Mouse (Mus musculus) CD4-positive, CD25-positive, alpha-beta regulatory T cell, adult 2 months (primary cell): ENCODE results near the gene Thoc2.
"Not testable (repeated sequence)": the region's sequence is repeated elsewhere in the genome, so short reads cannot be mapped to it uniquely, and the experiment has no call there.

Experiments
- DNase-seq: peaks from one replicate; pipeline ENCODE4 v3.0.0-alpha.2; 2012; ENCODE audit warnings: low read depth, low spot score

The Thoc2 gene

DNA sequence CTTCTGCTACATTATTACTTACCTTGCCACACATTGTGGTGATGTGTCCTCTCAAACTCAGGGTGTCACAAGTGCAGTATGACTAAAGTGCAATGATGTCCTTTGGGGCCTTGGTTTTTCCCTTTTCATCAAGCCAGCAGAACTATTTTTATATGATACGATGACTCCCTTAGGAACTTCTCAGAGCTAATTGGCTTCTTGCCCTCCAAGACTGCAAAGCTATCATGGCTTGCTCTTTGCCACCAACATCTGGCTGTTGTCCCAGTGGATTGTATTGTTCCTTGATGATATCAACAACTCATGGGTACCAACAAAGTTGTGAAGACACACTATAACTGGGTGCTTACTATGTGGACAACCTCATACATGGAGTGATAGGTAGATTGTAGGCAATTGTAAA, at the start of gene Thoc2:
Gene Thoc2 (minus strand): TSS at position 101 of the 400 bp plus-strand sequence.
- no peak for DNase-seq

DNA sequence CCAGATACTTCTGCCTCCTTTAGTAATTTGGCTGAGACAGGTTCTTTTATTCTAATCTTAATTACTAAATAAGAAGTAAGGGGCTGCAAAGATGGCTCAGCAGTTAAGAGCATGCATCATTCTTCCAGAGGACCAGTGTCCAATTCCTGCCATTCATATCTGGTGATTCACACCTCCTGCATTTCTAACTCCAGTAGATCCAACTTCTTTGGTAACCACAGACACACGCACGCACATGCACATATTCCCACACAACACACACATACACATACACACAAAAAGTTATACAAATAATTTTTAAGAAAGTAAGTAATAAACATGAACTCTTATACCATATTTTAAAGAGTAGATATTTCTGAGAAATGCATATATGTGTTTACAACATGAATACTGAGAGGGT, 49.6 kb upstream of the Thoc2 start:
- DNase-seq, result no peak

GRCm38 (mm10) chrX:41969341-41969740, 48.9 kb upstream of the Thoc2 start:
- DNase-seq, result no peak

DNA sequence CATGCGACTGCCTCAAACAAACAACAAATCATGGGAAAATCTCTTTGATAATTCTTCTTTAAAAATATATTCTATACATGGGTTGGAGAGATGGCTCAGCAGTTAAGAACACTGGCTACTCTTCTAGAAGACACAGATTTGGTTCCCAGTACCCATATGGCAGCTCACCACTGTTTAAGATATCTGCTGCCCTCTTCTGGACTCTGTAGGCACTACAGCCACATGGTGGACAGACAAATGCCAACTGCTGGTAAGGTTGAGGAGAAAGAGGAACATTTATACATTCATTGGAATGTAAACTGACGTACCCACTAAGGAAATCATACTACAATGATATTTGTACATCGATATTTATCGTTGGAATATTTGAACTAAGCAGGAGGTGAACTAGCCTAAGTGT, 36.7 kb upstream of the Thoc2 start:
- peak; percentile 55 for DNase-seq

- DNase-seq, result no peak
Observed at GRCm38 (mm10) chrX:41941840-41942239, 21.4 kb upstream of the Thoc2 start.

DNA sequence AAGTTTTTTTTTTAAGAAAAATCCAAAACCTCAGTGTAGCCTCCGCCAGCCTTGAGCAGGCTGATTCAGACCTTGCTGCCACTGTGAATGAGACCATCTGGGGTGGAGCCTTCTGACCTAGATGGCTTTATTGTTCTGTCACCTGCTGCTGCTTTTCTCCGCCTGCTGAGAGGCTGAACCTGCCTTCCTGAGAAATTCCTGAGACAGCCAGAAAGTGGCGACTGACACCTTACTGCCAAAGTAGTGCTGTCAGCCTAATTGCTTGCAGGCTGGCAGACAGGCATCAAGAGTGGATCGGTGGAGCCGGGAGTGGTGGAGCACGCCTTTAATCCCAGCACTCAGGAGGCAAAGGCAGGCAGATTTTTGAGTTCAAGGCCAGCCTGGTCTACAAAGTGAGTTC, 11.3 kb upstream of the Thoc2 start:
- not testable (repeated sequence) for DNase-seq

- DNase-seq, result no peak
Observed at GRCm38 (mm10) chrX:41924708-41925107, 4.2 kb upstream of the Thoc2 start.

DNA sequence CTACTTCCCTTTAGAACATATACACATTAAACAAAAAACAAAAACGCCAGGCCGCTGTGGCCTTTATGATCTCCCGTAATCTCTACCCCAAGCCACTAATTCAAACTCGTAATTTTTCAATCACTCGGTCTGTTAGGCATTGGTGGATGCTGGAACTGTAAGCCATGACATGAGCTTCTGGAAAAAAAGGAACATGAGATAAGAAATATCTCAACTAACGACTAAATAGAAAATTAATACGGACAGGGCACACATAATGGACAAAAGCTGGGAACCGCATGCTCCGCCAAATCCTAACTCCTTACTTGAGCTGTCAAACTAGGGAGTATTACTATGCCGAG, 8.4 kb downstream of the Thoc2 start:
- DNase-seq, result no peak

DNA sequence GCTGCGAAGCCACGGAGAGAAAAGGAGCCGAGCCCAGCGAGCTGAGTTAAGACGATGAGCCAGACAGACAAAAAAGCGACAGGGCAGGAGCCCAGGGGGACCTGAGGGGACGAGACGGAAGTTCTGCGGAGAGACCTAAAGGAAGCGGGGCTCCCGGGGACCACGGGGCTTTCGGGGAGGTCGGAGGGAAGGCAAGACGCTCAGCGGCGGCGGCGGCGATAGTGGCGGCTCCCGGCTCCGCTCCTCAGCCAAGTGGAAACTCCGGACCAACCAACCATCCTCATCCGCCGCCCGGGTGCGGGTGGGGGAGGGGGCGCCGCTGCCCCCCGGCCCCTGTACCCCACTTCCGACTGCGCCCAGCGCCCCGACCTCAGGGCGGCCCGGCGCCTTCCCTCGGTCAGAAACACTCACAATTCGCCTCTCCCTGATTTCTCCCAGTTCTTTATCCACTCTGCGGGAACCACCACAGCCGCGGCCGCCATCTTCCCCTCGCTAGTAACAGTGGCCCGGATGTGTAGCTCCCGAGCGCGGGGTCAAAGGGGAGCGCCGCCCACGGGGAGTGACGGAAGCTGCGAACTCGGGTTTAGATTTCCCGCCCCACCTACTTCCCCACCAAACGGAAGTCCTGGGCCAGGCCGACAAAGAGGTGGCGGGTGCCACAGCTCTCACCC, 8.9 kb downstream of the Thoc2 start:
- DNase-seq, result peak; percentile 93

- DNase-seq, result peak; percentile 21
Observed at GRCm38 (mm10) chrX:41910981-41911380, 9.5 kb downstream of the Thoc2 start.

DNA sequence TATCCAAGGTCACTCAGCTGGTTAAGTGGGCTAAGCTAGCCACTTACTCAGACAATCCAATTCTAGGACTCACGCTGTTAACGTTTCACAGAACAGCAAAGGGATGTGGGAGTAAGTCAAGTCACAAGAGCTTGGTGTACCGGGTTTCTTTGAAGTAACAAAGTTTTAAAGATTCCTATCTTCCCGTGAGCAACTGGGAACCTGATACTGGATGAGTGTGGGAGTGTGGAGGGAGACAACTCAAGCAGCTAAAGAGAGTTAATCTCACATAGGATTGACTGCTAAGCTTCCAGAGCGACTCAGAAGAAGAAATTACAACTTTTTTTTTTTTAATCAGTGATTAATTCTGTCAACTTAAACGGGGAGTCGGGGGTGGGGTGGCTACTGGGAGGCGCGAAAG, 10.0 kb downstream of the Thoc2 start:
- DNase-seq, result peak; percentile 6

DNA sequence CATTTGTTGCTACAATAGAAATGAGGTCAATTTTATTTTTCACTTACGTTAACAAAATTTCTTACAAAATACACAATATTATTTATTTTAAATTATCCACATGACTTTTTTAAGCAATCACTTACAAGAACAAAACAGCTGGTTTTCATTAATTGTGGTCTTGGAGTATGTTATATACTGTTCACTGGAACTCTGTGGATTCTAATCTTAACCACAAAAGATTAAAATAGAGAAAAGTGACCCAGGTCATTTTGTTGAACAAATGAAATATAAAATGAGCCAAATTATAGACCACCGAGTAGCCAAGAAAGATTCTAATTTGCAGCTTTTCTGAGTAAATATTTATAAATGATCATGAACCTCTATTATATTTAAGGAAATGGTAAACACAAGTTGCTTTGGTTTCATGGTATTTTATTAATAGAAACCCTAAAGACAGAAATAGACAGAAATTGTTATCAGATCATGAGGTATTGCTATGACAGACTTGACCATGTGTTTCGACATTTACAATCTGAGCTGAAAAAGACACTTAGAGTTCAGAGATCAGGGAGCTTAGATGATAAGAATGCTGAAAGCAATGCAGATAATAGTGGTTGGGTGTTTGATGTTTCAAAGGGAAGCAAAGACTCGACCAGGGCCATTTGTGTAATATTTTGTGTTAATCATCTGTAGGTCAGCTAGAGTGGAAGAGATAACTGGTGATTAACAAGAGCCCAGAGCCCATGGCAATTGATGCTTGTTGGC, 35.5 kb downstream of the Thoc2 start:
- no peak for DNase-seq

- no peak for DNase-seq
Observed at GRCm38 (mm10) chrX:41876581-41876980, 43.9 kb downstream of the Thoc2 start.

DNA sequence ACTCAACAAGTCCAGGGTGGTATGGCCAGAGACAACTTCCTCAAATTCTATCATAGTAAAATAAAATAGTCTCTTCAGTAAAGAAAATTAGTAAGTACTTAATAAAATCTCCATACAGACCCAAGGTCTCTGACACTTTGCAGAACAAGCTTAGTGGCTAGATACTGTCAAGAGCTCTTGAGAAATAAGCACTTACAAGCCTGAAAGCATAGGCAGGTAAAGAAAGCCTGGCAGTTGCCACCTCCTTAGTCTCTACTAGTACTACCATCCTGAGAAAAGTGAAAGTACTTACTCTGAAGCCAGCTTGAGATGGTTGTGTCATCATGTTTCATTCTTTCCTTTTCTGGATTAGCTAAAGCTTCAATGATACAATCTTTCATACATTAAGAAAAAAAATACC, 82.7 kb downstream of the Thoc2 start:
- no peak for DNase-seq

- no peak for DNase-seq
Observed at GRCm38 (mm10) chrX:41805592-41805991, 114.9 kb downstream of the Thoc2 start.

- no peak for DNase-seq
Observed at GRCm38 (mm10) chrX:41793303-41793702, 127.2 kb downstream of the Thoc2 start.
